Mouse (Mus musculus) layer of hippocampus, adult 11-12 months (tissue): Measurements from ENCODE around the gene Sox6.
A peak's percentile ranks its signal among the peaks of the same experiment; 100 is the strongest.

Source experiments
- DNase-seq: peaks from one replicate; pipeline ENCODE4 v3.0.0; 2022; ENCODE audit warnings: low spot score

Gene Sox6

DNA sequence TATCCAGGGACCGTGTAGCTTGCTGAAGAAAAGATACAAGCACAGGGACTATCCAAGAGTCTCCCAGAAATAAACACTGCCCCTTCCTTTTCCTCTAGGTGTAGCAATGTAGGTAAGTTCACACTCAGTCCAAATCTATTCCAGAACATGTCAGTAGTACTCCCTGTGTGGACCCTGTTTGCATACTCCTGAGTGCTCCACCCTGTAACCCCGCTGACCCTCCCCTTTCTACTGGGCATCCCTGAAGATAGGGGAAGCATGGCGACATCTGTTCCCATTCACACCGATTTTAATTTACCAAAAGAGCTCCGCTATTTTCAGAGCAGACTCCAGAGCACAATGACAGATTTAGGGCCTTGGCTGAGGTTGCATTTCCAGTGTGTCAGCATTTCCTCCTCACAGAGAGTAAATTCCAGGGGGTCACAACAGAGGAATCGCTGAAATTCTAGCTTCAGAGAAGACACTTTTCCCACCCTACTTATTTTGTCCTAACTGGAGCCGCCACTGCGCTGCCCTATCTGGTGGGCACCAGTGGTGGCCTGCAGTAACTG is 288.2 kb downstream of the Sox6 start:
- DNase-seq = no peak

DNA sequence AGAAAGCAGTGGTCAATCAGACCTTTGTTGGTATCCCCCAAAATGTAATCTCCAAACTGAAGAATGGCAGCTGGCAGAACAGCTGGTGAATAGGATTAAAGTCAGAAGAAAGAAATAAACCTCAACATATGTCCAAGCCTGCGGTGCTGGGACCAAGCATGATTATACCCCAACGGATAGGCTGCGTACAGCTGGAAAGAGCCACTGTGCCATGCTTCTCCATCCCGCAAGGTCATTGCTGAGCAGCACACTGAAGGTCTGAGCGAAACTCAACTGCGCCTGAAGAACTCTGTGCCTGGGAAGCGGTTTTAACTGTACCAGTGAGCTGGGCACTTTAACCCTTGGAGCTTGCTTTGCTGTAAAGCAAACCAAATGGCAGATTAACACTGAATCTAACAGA is 291.1 kb downstream of the Sox6 start:
- no peak for DNase-seq

DNA sequence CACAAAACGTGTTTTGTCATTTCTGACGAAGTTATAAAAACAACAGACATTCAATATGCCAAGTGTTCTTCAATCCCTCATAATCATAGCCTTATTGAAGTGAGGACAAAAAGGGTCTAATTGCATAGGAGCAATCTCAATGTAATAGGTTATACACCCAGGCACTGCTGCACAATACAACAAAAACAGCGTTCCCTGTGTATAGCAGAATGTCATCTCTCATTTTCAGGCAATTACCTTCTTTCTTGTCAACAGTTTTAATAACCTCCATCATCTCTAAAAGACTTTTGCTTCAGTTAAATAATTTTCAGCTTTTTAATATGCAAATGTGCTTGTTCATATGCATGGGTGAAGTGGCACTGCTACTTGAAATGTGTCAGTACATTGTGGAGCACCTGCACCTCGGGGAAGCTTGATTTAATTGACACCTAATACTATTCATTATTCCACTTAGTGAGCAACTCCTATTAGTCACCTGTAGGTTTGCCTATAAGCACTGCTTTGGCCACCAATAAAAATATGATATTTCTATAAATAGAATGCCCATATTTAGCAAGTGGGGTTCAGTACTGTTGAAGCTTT is 292.8 kb downstream of the Sox6 start:
- no peak for DNase-seq

DNA sequence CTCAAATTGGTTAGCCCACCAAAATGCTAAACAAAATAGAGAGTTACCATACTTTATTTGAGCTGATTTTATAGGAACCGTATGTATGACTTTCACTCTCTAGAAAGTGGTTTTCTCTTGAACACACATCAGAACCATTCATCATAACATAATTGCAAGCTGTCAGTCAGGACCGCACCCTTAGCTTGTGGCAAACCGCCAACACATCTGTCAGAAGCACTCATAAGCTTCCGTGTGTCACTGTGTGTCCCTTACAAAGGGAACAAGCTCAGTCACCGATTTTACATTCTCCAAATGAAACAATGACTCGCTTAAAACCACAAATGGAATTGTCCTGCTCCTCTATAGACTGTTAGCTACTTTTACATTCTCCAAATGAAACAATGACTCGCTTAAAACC is 304.5 kb downstream of the Sox6 start:
- DNase-seq = no peak

GRCm38 (mm10) chr7:115732824-115733223 is 305.8 kb downstream of the Sox6 start:
- no peak for DNase-seq

DNA sequence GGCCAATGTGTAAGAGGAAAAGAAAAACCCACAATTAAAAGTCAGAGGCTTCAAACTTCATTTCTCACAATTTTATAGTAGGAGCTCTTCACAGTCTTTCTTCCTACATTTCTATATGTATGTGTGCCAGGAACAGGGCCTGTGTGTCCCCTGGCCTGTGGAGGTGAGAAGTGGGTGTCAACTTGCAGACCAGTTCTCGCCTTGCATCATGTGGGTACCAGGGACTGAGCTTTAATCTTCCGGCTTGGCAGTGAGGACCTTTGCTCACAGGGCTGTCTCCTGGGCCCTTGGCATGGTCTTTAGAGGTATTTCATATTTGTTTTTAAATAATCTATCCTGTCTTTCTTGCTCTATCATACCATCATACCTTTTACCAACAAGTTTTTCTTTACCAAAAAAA is 311.8 kb downstream of the Sox6 start:
- DNase-seq = no peak

GRCm38 (mm10) chr7:115724404-115724803 is 314.2 kb downstream of the Sox6 start:
- DNase-seq = no peak

DNA sequence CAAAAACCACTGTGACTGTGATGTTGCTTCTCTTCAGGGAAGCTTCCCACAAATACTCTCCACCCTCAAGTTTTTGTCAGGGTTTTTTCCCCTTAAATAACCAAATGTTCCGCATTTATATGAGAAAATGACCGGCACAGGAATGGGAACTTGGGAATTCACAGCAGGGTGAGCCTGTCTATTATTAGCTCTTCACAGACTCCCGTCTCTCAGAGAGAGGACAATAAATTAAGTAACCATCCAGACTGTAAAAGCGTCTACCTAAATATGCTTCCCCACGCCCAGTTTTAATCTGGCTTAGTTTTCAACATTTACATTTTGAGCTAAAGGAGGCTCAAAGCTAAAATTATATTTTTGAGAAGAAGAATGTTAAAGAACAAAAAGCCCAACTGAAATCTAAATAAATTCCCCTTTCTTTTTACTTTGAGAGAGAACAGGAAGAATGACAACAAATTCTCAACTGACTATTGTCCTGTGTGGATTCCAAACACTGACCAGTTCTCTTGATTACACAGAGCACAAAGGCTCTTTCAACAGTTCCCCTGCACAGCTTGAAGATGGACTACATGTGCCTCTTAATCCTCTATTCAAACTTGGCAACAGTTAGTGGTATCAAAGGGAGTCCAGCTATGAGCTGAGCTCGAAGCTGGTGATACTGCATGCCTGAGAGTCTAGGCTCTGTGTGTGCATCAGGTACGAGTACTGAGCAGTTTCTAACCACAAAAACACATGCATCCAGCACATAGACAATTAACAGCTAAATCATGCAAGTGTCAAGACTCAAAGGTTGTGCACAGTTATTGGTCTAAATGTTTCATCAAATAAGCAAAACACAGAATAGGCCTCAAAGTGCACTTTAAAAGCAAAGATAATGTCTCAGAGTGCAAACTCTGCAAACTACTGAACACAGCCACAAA is 316.7 kb downstream of the Sox6 start:
- no peak for DNase-seq

- DNase-seq = no peak
Observed at GRCm38 (mm10) chr7:115719791-115720190, 318.8 kb downstream of the Sox6 start.

- DNase-seq = no peak
Observed at GRCm38 (mm10) chr7:115706141-115706540, 332.5 kb downstream of the Sox6 start.

- no peak for DNase-seq
Observed at GRCm38 (mm10) chr7:115698105-115698504, 340.5 kb downstream of the Sox6 start.

DNA sequence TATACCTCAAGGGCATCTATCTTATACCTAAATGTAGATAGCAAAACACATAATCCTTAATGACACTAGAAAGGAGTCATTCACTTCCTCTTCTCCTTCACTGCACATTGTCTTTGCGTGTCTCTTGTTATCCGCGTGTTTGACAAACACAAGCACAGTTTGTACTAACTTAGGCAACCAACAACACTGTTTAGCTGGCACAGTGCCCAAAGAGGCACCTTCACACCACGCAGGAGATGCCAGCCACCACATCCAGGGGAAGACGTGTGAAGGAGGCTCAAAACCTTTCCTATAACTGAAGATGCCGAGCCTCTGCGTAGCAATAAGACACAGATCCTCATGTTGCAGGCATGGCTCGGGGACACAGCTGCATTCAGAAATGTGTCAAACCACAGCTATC is 345.4 kb downstream of the Sox6 start:
- no peak for DNase-seq

DNA sequence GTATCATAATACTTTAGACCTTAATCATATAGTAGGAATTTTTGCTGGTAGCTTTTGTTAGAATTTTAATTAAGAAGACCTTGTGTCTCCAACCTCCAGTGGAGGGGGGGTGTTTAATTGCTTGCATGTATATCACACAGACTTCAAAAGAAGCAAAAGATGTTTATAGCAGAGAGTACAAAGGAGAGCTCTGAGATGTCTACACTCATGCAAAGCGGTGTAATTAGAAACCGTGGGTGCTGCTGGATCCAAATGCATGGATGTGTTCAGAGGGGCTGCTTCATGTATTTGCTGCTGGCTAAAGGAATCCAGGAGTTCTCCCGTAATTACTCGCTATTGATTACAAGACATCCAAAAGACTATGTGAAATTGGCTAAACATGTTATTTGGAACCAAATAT is 347.5 kb downstream of the Sox6 start:
- DNase-seq = no peak

- no peak for DNase-seq
Observed at GRCm38 (mm10) chr7:115686687-115687086, 351.9 kb downstream of the Sox6 start.

GRCm38 (mm10) chr7:115684142-115684541 is 354.5 kb downstream of the Sox6 start:
- DNase-seq = no peak

DNA sequence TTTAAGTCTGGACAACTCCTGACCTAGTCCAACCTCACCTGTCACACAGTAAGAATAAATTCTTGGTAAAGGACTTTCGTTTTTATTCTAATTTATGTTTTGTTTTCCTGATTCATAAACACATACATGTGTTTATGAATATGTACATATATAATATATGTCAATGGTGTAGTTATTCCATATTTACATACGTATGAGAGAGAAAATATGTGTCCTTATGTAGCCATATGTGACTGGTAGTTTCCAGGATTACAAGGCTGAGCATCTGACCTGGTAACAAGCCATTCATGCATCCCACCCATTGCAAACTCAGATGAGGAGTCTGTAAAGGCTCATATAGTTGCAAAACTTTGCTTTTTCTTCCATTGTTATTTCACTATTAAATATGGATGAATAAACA is 366.8 kb downstream of the Sox6 start:
- no peak for DNase-seq

GRCm38 (mm10) chr7:115671272-115671671 is 367.3 kb downstream of the Sox6 start:
- no peak for DNase-seq

DNA sequence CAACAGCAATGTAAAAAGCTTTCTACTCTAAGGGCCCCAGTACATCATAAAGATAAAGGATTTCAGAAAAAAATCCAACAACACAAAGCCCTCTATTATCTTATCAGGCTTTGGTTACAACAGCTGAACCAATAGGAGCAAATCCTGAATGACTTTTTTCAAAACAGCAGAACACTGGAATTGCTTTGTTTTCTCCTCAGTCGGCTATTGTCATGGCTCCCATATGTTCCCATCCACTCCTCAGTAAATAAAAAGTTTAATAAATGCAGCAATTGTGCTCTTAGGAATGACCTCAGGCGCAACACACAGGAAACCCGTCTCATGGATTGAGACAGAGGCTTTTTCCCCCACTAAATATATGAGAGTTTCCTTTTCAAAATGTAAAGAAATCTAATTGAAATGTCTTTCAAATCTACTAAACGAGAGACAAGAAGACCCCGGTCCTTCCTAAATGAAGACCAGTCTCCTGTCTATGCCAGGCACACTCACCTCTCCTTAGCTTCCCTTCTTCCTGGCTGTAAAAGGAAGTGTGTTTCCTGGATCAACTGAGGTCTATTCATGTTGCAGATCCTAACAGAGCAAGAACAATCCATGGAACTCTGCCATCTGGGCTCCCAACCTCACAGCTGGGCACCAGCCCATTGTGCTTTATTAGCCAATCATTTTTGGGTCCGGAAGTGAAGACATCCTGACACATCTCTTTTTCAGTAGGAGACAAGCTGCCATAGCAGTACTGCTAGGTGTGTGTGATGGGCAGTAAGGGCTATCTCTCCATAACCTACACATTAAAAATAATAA is 369.2 kb downstream of the Sox6 start:
- peak; percentile 16 for DNase-seq

DNA sequence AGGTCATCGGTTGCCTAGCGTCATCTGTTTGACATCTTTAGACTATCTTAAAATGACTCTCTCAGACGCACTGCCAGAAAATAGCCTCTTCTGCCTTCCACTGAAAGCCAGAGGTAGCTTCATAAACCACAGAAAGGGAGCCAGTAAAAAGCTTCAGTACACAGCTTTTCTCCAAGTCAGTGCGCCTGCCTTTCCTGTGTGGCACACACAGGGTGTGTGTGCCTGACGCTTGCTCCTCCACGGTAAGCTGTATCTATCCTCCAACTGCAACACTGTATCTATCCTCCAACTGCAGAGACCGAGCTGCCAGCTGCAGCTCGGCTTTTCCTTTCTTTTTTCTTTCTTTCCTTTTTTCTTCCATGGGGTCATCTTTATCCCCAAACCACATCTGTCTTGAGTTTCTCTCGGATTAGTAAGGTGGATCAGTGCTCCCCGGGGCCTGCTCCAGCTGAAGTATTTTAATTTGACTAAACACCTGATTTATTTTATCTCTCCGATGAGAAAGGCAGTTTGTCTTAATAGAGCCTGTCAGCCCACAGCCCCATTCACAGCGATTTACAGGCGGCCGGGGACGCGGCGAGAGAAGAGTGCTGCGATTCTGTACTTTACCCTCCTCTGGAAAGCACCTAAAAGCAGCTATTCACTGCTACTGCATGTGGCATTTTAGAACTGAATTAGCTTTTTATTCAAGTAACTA is 371.8 kb downstream of the Sox6 start:
- DNase-seq = no peak

GRCm38 (mm10) chr7:115663399-115663798 is 375.2 kb downstream of the Sox6 start:
- no peak for DNase-seq

DNA sequence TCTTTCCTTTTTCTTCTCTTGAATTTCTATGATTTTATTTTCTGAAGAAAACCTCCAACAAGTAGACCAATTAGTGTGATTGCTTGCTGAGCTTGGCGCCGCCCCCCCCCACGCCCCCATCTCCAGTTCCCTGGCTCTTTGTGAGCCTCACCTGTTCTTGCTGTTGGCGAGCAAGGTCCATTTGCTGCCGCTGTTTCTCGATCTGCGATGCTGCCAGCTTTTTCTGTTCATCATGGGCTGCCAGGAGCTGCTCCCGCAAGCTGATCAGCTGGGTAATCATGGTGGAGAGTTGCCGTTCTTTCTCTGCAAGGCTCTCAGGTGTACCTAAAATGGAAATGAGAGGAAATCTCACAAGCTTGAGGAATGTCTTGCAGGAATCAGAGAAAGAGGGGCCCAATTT is 376.5 kb downstream of the Sox6 start:
- no peak for DNase-seq

DNA sequence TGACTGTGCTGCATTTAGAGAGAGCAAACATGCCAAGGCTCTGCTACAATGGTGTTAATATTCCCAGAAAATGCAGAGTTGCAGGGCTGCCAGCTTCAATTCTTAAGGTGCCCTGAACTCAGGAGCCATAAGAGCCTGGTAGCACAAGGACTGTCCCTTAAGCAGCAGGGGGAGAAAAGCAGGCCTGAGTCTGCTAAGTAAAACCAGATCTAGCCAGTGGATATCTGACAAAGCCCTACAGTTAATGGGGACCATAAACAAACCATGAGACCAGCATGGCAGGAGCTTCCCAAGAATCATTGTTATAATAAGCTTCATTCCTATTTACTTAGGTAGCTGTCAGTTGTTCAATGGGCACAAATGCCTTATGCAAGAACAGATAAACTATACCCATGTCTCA is 391.9 kb downstream of the Sox6 start:
- DNase-seq = no peak
